Mouse (Mus musculus) MEL (cell line): Measurements from ENCODE around the gene Zpr1. TPM values are rescaled to one million over a fixed set of nuclear protein-coding genes. Genes with fewer than 3 reads are reported as not detected.

Experiments
- DNase-seq: peaks from one replicate; pipeline ENCODE4 v3.0.0; 2011; ENCODE audit warnings: low read depth, low spot score
- H3K27ac ChIP-seq: 2 replicates; pipeline ENCODE4 v1.5.1; 2012; ENCODE audit warnings: low read depth, mild to moderate bottlenecking, control low read depth, low read length, moderate library complexity; ENCODE audit not compliant: control insufficient read depth
- H3K27me3 ChIP-seq, 2 experiments: fragments of 150-350 bp in 1 of 2; sonication (generic) in 1 of 2; 2 replicates each; pipeline ENCODE4 v1.6.1; 2012; ENCODE audit warnings: low read length in 2 of 2, mild to moderate bottlenecking in 2 of 2, improper control_type of control experiment in 1 of 2, moderate library complexity in 1 of 2; ENCODE audit not compliant: insufficient read depth in 2 of 2, control insufficient read depth in 1 of 2
- H3K36me3 ChIP-seq, 2 experiments: 2 replicates each; pipeline ENCODE4 v1.6.1; 2012 to 2014; ENCODE audit warnings: low read length in 2 of 2, improper control_type of control experiment in 1 of 2, inconsistent platforms in 1 of 2, mild to moderate bottlenecking in 1 of 2; ENCODE audit not compliant: insufficient read depth in 2 of 2, control insufficient read depth in 1 of 2
- H3K4me1 ChIP-seq, 2 experiments: fragments of 150-350 bp in 1 of 2; sonication (generic) in 1 of 2; 2 replicates each; pipeline ENCODE4 v1.6.1; 2012; ENCODE audit warnings: low read length in 2 of 2, improper control_type of control experiment in 1 of 2, mild to moderate bottlenecking in 1 of 2; ENCODE audit not compliant: insufficient read depth in 2 of 2, control insufficient read depth in 1 of 2
- H3K4me3 ChIP-seq, 2 experiments: fragments of 150-350 bp in 1 of 2; sonication (generic) in 1 of 2; 2 replicates each; pipeline ENCODE4 v1.5.1; 2012; ENCODE audit warnings: low read depth in 2 of 2, low read length in 2 of 2, mild to moderate bottlenecking in 2 of 2, moderate library complexity in 2 of 2, control low read depth in 1 of 2, improper control_type of control experiment in 1 of 2; ENCODE audit not compliant: control insufficient read depth in 1 of 2, insufficient read depth in 1 of 2
- H3K79me2 ChIP-seq: 2 replicates; pipeline ENCODE4 v1.6.1; 2012; ENCODE audit warnings: mild to moderate bottlenecking, low read length, moderate library complexity; ENCODE audit not compliant: control insufficient read depth, poor library complexity, insufficient read depth
- H3K9ac ChIP-seq: 2 replicates; pipeline ENCODE4 v1.6.1; 2012; ENCODE audit warnings: low read depth, mild to moderate bottlenecking, control low read depth, low read length, moderate library complexity; ENCODE audit not compliant: control insufficient read depth, poor library complexity, severe bottlenecking
- H3K9me3 ChIP-seq: fragments of 150-350 bp; sonication (generic); replicated peaks from 2 replicates; pipeline ENCODE4 v1.6.1; 2012; ENCODE audit warnings: mild to moderate bottlenecking, low read length, improper control_type of control experiment, moderate library complexity; ENCODE audit not compliant: insufficient read depth
- CTCF ChIP-seq, 3 experiments: IDR thresholded peaks in 2 of 3; conservative IDR thresholded peaks in 1 of 3; 2 replicates each; pipeline ENCODE4 v1.5.1; 2011 to 2012; ENCODE audit warnings: low read length in 3 of 3, low read depth in 2 of 3, mild to moderate bottlenecking in 2 of 3, improper control_type of control experiment in 1 of 3, inconsistent platforms in 1 of 3, mixed read lengths in 1 of 3, moderate library complexity in 1 of 3; ENCODE audit not compliant: control insufficient read depth in 1 of 3, insufficient read depth in 1 of 3, poor library complexity in 1 of 3, severe bottlenecking in 1 of 3
- EP300 ChIP-seq, 2 experiments: IDR thresholded peaks; 2 replicates each; pipeline ENCODE4 v1.6.1; 2011; ENCODE audit warnings: improper control_type of control experiment in 2 of 2, low read length in 2 of 2, low read depth in 1 of 2, mild to moderate bottlenecking in 1 of 2
- ETS1 ChIP-seq: IDR thresholded peaks from 2 replicates; pipeline ENCODE4 v1.6.1; 2012; ENCODE audit warnings: low read depth, mild to moderate bottlenecking, inconsistent platforms, low read length, improper control_type of control experiment, moderate library complexity
- GATA1 ChIP-seq: IDR thresholded peaks from 2 replicates; pipeline ENCODE4 v1.6.1; 2011; ENCODE audit warnings: low read depth, low read length, improper control_type of control experiment
- JUND ChIP-seq: IDR thresholded peaks from 2 replicates; pipeline ENCODE4 v1.6.1; 2011; ENCODE audit warnings: low read depth, mild to moderate bottlenecking, improper control_type of control experiment, low read length
- MAFK ChIP-seq: IDR thresholded peaks from 2 replicates; pipeline ENCODE4 v1.6.1; 2011; ENCODE audit warnings: low read depth, mild to moderate bottlenecking, low read length, improper control_type of control experiment, borderline replicate concordance
- MAZ ChIP-seq: IDR thresholded peaks from 2 replicates; pipeline ENCODE4 v1.6.1; 2012; ENCODE audit warnings: low read depth, mild to moderate bottlenecking, inconsistent platforms, low read length, improper control_type of control experiment
- MEF2A ChIP-seq: IDR thresholded peaks from 2 replicates; pipeline ENCODE4 v1.6.1; 2014; ENCODE audit warnings: low read depth, mild to moderate bottlenecking, inconsistent platforms, low read length, improper control_type of control experiment; ENCODE audit not compliant: poor library complexity, insufficient replicate concordance, severe bottlenecking; ENCODE audit errors: extremely low read depth
- MXI1 ChIP-seq: IDR thresholded peaks from 2 replicates; pipeline ENCODE4 v1.6.1; 2011; ENCODE audit warnings: mild to moderate bottlenecking, low read depth, low read length, improper control_type of control experiment
- MYB ChIP-seq: IDR thresholded peaks from 2 replicates; pipeline ENCODE4 v1.6.1; 2011; ENCODE audit warnings: mild to moderate bottlenecking, low read depth, low read length, improper control_type of control experiment
- NELFE ChIP-seq: IDR thresholded peaks from 2 replicates; pipeline ENCODE4 v1.6.1; 2011; ENCODE audit warnings: low read depth, low read length, improper control_type of control experiment
- RAD21 ChIP-seq: IDR thresholded peaks from 2 replicates; pipeline ENCODE4 v1.6.1; 2011; ENCODE audit warnings: mild to moderate bottlenecking, low read depth, low read length, improper control_type of control experiment
- SMC3 ChIP-seq: IDR thresholded peaks from 2 replicates; pipeline ENCODE4 v1.6.1; 2011; ENCODE audit warnings: low read depth, low read length, improper control_type of control experiment
- USF2 ChIP-seq, 2 experiments: IDR thresholded peaks; 2 replicates each; pipeline ENCODE4 v1.6.1; 2011 to 2012; ENCODE audit warnings: improper control_type of control experiment in 2 of 2, low read length in 2 of 2, borderline replicate concordance in 1 of 2, inconsistent platforms in 1 of 2, low read depth in 1 of 2, mild to moderate bottlenecking in 1 of 2; ENCODE audit not compliant: insufficient read depth in 1 of 2
- ZMIZ1 ChIP-seq: IDR thresholded peaks from 2 replicates; pipeline ENCODE4 v1.6.1; 2012; ENCODE audit warnings: low read depth, mild to moderate bottlenecking, inconsistent platforms, low read length, improper control_type of control experiment, moderate library complexity
- polyA plus RNA-seq, 2 experiments: library from polyadenylated mRNA; stranded (reverse) in 1 of 2; unstranded in 1 of 2; fragments of >175 nt in 1 of 2; fragments of >200 nt in 1 of 2; gene quantifications; 2 replicates each; pipeline versions ENCODE4 v1.2.1 to v1.2.4; 2012; ENCODE audit warnings: low replicate concordance in 2 of 2, low read depth in 1 of 2; ENCODE audit not compliant: insufficient read length in 2 of 2, insufficient read depth in 1 of 2, missing spikeins in 1 of 2
- total RNA-seq: library from RNA; depleted of rRNA; stranded (reverse); fragments of 300-350 nt; gene quantifications from 2 replicates; pipeline ENCODE4 v1.2.3, GENCODE M21; 2012

Zpr1 gene
- total and polyA plus RNA-seq, 3 experiments: 99.7 to 171 TPM; not detected in 1

DNA sequence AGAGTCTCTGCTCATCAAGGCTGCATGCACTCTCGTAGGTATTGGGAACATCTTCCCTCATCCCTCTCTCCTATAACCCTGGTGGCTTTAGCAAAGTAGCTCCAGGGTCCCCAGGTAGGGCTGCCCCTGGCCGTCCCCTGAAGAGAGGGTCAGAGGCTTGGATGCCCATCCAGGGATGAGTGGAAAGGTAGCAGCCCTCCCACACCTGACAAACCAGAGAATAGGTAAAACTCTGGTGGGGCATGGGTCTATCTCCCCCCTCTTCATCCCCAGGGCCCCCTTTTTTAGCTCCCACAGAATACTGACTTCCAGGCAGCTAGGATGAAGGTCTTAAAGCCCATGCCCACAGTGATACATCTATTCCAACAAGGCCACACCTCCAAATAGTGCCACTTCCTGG, 47.6 kb downstream of the Zpr1 start:
- DNase-seq: no peak
- Histone ChIP-seq H3K4me1 (no peaks in the 10 kb centered on the region), H3K9ac (no peak overlapping the region), H3K79me2 (no peaks in the 10 kb centered on the region), H3K27me3 (peaks cover 18 to 24% of the 10 kb centered on the region in 2 experiments), H3K36me3 (no peaks in the 10 kb centered on the region), H3K9me3 (no peaks in the 10 kb centered on the region), H3K4me3 (no peak overlapping the region), H3K27ac (no peak overlapping the region)
- TF ChIP-seq MEF2A (no peak), MAZ (no peak), JUND (no peak), ETS1 (no peak), MXI1 (no peak), ZMIZ1 (no peak), USF2 (IDR thresholded peaks at IDR 0.05; ENCODE audit: borderline replicate concordance in 1 of 2, insufficient read depth in 1 of 2, low read depth in 1 of 2, low read length in 2 of 2) (no peak), NELFE (no peak), MYB (no peak)

- Histone ChIP-seq H3K27ac (no peak overlapping the region), H3K79me2 (no peaks in the 10 kb centered on the region), H3K9me3 (no peaks in the 10 kb centered on the region), H3K9ac (no peak overlapping the region), H3K4me3 (no peak overlapping the region), H3K36me3 (no peaks in the 10 kb centered on the region), H3K4me1 (no peaks in the 10 kb centered on the region), H3K27me3 (peaks cover 18 to 27% of the 10 kb centered on the region in 2 experiments)
- TF ChIP-seq EP300 (IDR thresholded peaks at IDR 0.05; ENCODE audit: low read depth in 1 of 2, low read length in 2 of 2): no peak
- no peak for TF ChIP-seq MYB
- TF ChIP-seq RAD21: no peak
- no peak for TF ChIP-seq MEF2A
- no peak for TF ChIP-seq JUND
- TF ChIP-seq ZMIZ1: no peak
- no peak for DNase-seq
These were observed 54.0 kb downstream of the Zpr1 start for GRCm38 (mm10) chr9:46326694-46327405.

- H3K4me3 ChIP-seq: no peak overlapping the region
- H3K4me1 ChIP-seq: no peaks in the 10 kb centered on the region
- no peak overlapping the region for H3K9ac ChIP-seq
- H3K9me3 ChIP-seq: no peaks in the 10 kb centered on the region
- no peak for TF ChIP-seq GATA1
- peak; percentile 44 to 70 (median 59); a peak in 5 of 6 replicates for TF ChIP-seq CTCF (IDR thresholded peaks at IDR 0.05 in 2 of 3, conservative IDR thresholded peaks at IDR 0.05 in 1 of 3; ENCODE audit: control insufficient read depth in 1 of 3, insufficient read depth in 1 of 3, low read depth in 2 of 3, low read length in 3 of 3, poor library complexity in 1 of 3, severe bottlenecking in 1 of 3)
- peak; percentile 40 for TF ChIP-seq SMC3
- no peak for TF ChIP-seq MAFK
- H3K79me2 ChIP-seq: no peaks in the 10 kb centered on the region
- H3K27me3 ChIP-seq: peaks cover 14 to 19% of the 10 kb centered on the region in 2 experiments
- no peak overlapping the region for H3K27ac ChIP-seq
- no peaks in the 10 kb centered on the region for H3K36me3 ChIP-seq
- DNase-seq: peak; percentile 57
These were observed 55.1 kb downstream of the Zpr1 start for GRCm38 (mm10) chr9:46327706-46328571.
